Mouse (Mus musculus) liver, embryonic 14.5 days (tissue): ENCODE results near the gene Armc2. TPM values are rescaled to one million over a fixed set of nuclear protein-coding genes. Genes with fewer than 3 reads are reported as not detected.

Source experiments
- ATAC-seq: fragments of 200-750 bp; cut with Nextera tagmentation; 2 replicates; pipeline ENCODE4 v1.8.0; 2017; ENCODE audit warnings: moderate number of reproducible peaks, mild to moderate bottlenecking, moderate library complexity; ENCODE audit not compliant: insufficient read depth
- DNase-seq, 3 experiments: peaks; one replicate each; pipeline ENCODE4 v3.0.0-alpha.2; 2012 to 2013; ENCODE audit warnings: low read depth in 3 of 3, low spot score in 3 of 3
- H3K27ac ChIP-seq: fragments of 300-500 bp; sonication (generic); 2 replicates; pipeline ENCODE4 v1.5.1; 2014; ENCODE audit warnings: moderate library complexity, mild to moderate bottlenecking, control low read depth, inconsistent platforms
- H3K27me3 ChIP-seq: fragments of 300-500 bp; sonication (generic); 2 replicates; pipeline ENCODE4 v1.6.1; 2014; ENCODE audit warnings: mild to moderate bottlenecking, low read length, moderate library complexity; ENCODE audit not compliant: control insufficient read depth, insufficient read depth
- H3K36me3 ChIP-seq: fragments of 300-500 bp; sonication (generic); replicated peaks from 2 replicates; pipeline ENCODE4 v1.6.1; 2014; ENCODE audit warnings: low read depth; ENCODE audit not compliant: control insufficient read depth, insufficient read depth
- H3K4me1 ChIP-seq, 2 experiments: fragments of 200-500 bp in 1 of 2; fragments of 300-500 bp in 1 of 2; sonication (generic) in 1 of 2; replicated peaks; 2 replicates each; pipeline ENCODE4 v1.6.1; 2012 to 2014; ENCODE audit warnings: antibody characterized with exemption in 1 of 2, inconsistent platforms in 1 of 2, low read length in 1 of 2; ENCODE audit not compliant: control insufficient read depth in 2 of 2, insufficient read depth in 2 of 2
- H3K4me2 ChIP-seq: fragments of 300-500 bp; sonication (generic); 2 replicates; pipeline ENCODE4 v1.6.1; 2014; ENCODE audit warnings: low read depth, mild to moderate bottlenecking, control low read depth, moderate library complexity
- H3K4me3 ChIP-seq, 2 experiments: fragments of 200-500 bp in 1 of 2; fragments of 300-500 bp in 1 of 2; sonication (generic) in 1 of 2; 2 replicates each; pipeline ENCODE4 v1.5.1; 2012 to 2014; ENCODE audit warnings: low read depth in 2 of 2, low read length in 2 of 2, mild to moderate bottlenecking in 2 of 2, control low read depth in 1 of 2, inconsistent platforms in 1 of 2, moderate library complexity in 1 of 2; ENCODE audit not compliant: insufficient read depth in 1 of 2
- H3K9ac ChIP-seq: fragments of 300-500 bp; sonication (generic); replicated peaks from 2 replicates; pipeline ENCODE4 v1.6.1; 2014; ENCODE audit warnings: mild to moderate bottlenecking, control low read depth, moderate library complexity
- H3K9me3 ChIP-seq: fragments of 300-500 bp; sonication (generic); 2 replicates; pipeline ENCODE4 v1.6.1; 2016; ENCODE audit warnings: low read length, mixed read lengths; ENCODE audit not compliant: control insufficient read depth
- CTCF ChIP-seq: IDR thresholded peaks from 2 replicates; pipeline ENCODE4 v1.5.1; 2016; ENCODE audit warnings: antibody characterized with exemption, low read depth, control low read depth
- EP300 ChIP-seq: IDR thresholded peaks from 2 replicates; pipeline ENCODE4 v1.6.1; 2016; ENCODE audit warnings: antibody characterized with exemption, low read depth
- WGBS: fragments of 180-500 bp; shearing (Covaris S2); extraction: QIAGEN DNeasy Blood & Tissue Kit; methylation state at CpG from one replicate; pipeline ENCODE4 v1.1.7; 2014; ENCODE audit not compliant: insufficient replicate concordance; 5-methylcytosine and 5-hydroxymethylcytosine counted together
- polyA plus RNA-seq, 2 experiments: library from polyadenylated mRNA; depleted of rRNA in 1 of 2; stranded (reverse) in 1 of 2; unstranded in 1 of 2; fragments of >200 nt; fragmentation: Nextera tagmentation in 1 of 2; extraction: Ambion mirVana in 1 of 2; gene quantifications; 2 replicates each; pipeline versions ENCODE4 v1.2.1 to v1.2.3; 2012 to 2014

The Armc2 gene
- polyA plus RNA-seq, 2 experiments, result 0.10 TPM; not detected in 1

GRCm38 (mm10) chr10:42024406-42024805 lies 6.2 kb upstream of the Armc2 start:
- H3K27ac ChIP-seq, result no peak overlapping the region
- 54% methylated on average over 6 of the region's 6 CpGs for WGBS
- H3K9ac ChIP-seq, result no peak overlapping the region
- TF ChIP-seq EP300 (no peak), CTCF (no peak)
- no peak overlapping the region for H3K4me3 ChIP-seq
- ATAC-seq (no peak), DNase-seq (no peak)
- no peaks in the 10 kb centered on the region for H3K27me3 ChIP-seq
- H3K4me2 ChIP-seq, result no peak overlapping the region
- H3K9me3 ChIP-seq, result no peaks in the 10 kb centered on the region
- no peaks in the 10 kb centered on the region for H3K36me3 ChIP-seq
- no peaks in the 10 kb centered on the region for H3K4me1 ChIP-seq

GRCm38 (mm10) chr10:42021536-42021935 lies 3.3 kb upstream of the Armc2 start:
- H3K4me3 ChIP-seq, result no peak overlapping the region
- no peak overlapping the region for H3K9ac ChIP-seq
- no peak for ATAC-seq
- H3K27me3 ChIP-seq, result no peaks in the 10 kb centered on the region
- no peak for TF ChIP-seq EP300
- TF ChIP-seq CTCF, result no peak
- peaks cover 4 to 5% of the 10 kb centered on the region in 2 experiments; a peak in 3 of 4 replicates for H3K4me1 ChIP-seq
- WGBS, result 70% methylated on average over 9 of the region's 9 CpGs
- no peak for DNase-seq
- H3K36me3 ChIP-seq, result no peaks in the 10 kb centered on the region
- no peak overlapping the region for H3K4me2 ChIP-seq
- no peak overlapping the region for H3K27ac ChIP-seq
- H3K9me3 ChIP-seq, result no peaks in the 10 kb centered on the region

- Histone ChIP-seq H3K4me2 (no peak overlapping the region), H3K27ac (no peak overlapping the region), H3K9me3 (no peaks in the 10 kb centered on the region), H3K27me3 (peaks cover 5% of the 10 kb centered on the region), H3K4me1 (peaks cover 4 to 5% of the 10 kb centered on the region in 2 experiments; a peak in 3 of 4 replicates), H3K4me3 (no peak overlapping the region), H3K9ac (no peak overlapping the region), H3K36me3 (no peaks in the 10 kb centered on the region)
- WGBS, result 65% methylated on average over 5 of the region's 5 CpGs
- DNase-seq (no peak), ATAC-seq (no peak)
- TF ChIP-seq EP300 (no peak), CTCF (no peak)
Observed at GRCm38 (mm10) chr10:42014086-42014485, 4.2 kb downstream of the Armc2 start.

GRCm38 (mm10) chr10:42010761-42011435 lies 7.3 kb downstream of the Armc2 start:
- 63% methylated on average over 10 of the region's 10 CpGs for WGBS
- ATAC-seq (no peak), DNase-seq (no peak)
- no peak for TF ChIP-seq EP300
- no peak for TF ChIP-seq CTCF
- Histone ChIP-seq H3K27me3 (peaks cover 3% of the 10 kb centered on the region), H3K4me3 (no peak overlapping the region), H3K4me1 (no peaks in the 10 kb centered on the region), H3K9me3 (no peaks in the 10 kb centered on the region), H3K36me3 (no peaks in the 10 kb centered on the region), H3K27ac (no peak overlapping the region), H3K4me2 (no peak overlapping the region), H3K9ac (no peak overlapping the region)

GRCm38 (mm10) chr10:42005259-42005658 lies 13.0 kb downstream of the Armc2 start:
- no peak for DNase-seq

More at GRCm38 (mm10) chr10:42005259-42005658, 13.0 kb downstream of the Armc2 start:
- Histone ChIP-seq H3K9me3 (no peaks in the 10 kb centered on the region), H3K4me3 (no peak overlapping the region), H3K4me2 (no peak overlapping the region), H3K4me1 (no peaks in the 10 kb centered on the region), H3K27ac (no peak overlapping the region), H3K36me3 (no peaks in the 10 kb centered on the region), H3K27me3 (no peaks in the 10 kb centered on the region), H3K9ac (no peak overlapping the region)
- whole genome bisulfite sequencing, result 66% methylated on average over 3 of the region's 3 CpGs
- no peak for TF ChIP-seq CTCF
- no peak for TF ChIP-seq EP300
- no peak for ATAC-seq
